Mouse (Mus musculus): ENCODE measurements around the gene Psmc5.
A peak's percentile ranks its signal among the peaks of the same experiment; 100 is the strongest.
"Not testable (repeated sequence)": the region's sequence is repeated elsewhere in the genome, so short reads cannot be mapped to it uniquely, and the experiment has no call there.

Psmc5 gene

DNA sequence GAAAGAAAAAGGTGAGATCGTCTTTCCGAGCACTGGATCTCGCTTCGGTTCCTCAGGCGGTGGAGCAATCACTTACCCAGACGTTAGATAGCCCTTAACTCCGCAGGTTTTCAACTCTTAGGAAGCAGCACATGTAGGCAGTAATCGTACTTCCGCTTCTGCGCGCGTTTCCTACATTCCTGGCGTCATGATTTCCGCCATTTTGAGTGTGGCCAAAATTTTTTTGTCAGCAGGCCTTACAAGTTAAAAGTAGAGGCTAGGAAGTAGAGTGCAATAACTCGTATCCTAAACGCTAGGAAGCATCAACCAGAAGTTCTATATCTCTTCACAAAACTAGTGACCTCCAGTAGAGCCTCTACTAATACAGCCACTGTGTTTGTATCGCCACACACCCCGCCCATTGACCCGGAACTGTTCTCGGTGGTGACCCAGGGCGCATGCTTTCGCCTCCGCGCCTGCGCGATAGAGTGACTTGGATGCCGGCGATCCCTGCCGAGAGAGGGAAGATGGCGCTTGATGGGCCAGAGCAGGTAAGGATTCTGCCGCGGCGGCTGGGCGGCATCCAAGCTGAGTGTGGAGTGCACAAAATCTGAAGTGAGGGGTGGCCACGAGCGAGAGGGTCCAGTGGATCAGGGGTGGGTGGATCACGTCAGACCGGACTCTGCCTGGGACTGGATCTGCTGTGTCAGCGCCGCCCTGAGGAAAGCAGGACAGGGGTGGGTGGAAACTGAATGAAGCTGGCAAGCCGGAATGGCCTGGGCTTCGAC lies at the start of gene Psmc5, which contains the start of gene Ftsj3:
Psmc5 (plus strand) TSS at position 470 of the 767 bp plus-strand sequence.
Ftsj3 (minus strand) TSS at position 395 of the 767 bp plus-strand sequence.
- peak; percentile 98 to 100 for DNase-seq

DNA sequence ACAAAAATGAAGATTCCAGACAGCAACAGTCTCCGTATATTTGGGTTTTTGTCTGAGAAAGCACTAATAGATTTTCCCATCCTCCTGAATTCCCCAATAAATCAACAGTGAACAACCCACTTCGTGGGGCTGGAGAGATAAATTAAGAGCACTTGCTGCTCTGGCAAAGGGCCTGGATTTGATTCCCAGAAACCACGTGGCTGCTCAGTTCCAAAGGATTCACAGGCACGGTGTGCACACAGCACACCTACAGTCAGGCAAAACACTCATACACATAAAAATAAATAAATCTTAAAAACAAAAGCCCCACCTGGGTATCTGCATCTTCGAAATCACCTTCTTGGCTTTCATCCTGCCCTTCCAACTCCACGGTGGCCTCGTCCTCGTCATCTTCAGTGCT lies 43.2 kb upstream of the Psmc5 start:
- DNase-seq, result no peak

- no peak for DNase-seq
Measured at GRCm38 (mm10) chr11:106214856-106215255, 41.1 kb upstream of the Psmc5 start.

GRCm38 (mm10) chr11:106215450-106215859 lies 40.5 kb upstream of the Psmc5 start:
- no peak for DNase-seq

- peak; percentile 96 to 99 for DNase-seq
Measured at GRCm38 (mm10) chr11:106215927-106216729, 39.8 kb upstream of the Psmc5 start, which contains the start of gene Ccdc47. Gene Ccdc47, minus strand, starts transcription at chr11:106216344.

DNA sequence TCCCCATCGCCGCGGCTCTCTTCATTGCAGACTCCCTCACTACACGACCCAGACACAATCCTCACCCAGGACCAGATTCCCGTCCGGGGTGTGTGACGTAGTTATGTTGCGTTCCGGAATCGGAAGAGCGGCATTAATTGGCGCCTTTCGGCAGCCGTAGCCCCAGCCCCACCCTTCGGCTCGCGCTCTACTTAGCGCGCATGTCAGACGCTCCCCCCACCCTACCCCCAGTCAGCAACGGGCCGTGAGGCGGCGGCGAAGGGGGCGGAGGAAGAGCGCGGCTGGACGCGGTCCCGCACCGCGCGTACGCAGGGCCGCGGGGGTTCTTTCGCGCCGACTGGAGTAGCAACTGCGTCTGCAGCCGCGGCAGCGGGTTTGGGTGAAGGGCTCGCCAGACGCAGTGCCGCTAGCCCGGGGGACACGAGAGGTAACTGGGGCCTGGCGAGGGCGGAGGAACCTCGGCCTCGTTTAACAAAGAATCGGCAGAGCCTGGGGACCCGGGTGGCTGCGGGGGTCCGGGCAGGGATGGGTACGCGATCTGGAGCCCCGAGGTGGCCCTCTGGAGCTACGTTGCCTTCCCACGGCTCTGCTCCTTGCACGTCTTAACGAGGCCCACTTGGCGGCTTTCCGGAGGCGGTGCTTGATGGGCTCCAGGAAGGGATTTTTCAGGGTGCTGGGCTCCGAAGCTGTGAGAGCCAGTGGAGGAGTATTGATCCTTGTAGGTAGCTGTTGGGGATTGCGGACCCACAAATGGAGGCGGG lies 39.0 kb upstream of the Psmc5 start, which contains the start of gene Ddx42:
Ddx42 (plus strand) TSS at position 197 of the 761 bp plus-strand sequence.
- DNase-seq, result peak; percentile 92 to 97

GRCm38 (mm10) chr11:106220603-106221002 lies 35.4 kb upstream of the Psmc5 start:
- no peak for DNase-seq

DNA sequence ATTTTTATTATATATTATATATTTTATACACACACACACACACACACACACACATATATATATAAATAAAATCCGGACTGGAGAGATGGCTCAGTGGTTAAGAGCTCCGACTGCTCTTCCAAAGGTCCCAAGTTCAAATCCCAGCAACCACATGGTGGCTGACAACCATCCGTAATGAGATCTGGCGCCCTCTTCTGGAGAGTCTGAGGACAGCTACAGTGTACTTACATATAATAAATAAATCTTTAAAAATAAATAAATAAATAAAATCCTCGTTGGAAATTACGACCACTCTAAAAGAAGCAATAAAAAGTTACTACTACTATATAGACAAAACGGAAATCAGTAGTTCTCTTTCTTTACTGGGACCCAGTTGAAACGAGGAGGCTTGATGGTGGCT lies 22.0 kb upstream of the Psmc5 start:
- DNase-seq, result not testable (repeated sequence)

GRCm38 (mm10) chr11:106246834-106247233 lies 9.1 kb upstream of the Psmc5 start:
- no peak for DNase-seq

GRCm38 (mm10) chr11:106249326-106249725 lies 6.6 kb upstream of the Psmc5 start:
- peak; percentile 39 to 63 for DNase-seq

- no peak for DNase-seq
Measured at GRCm38 (mm10) chr11:106254767-106255166, 1.2 kb upstream of the Psmc5 start.

GRCm38 (mm10) chr11:106255174-106255573 lies 780 bp upstream of the Psmc5 start:
- no peak for DNase-seq

- peak; percentile 48 to 62 for DNase-seq
Measured at GRCm38 (mm10) chr11:106256775-106257174, 821 bp downstream of the Psmc5 start.

- DNase-seq, result no peak
Measured at GRCm38 (mm10) chr11:106260826-106261450, 5.0 kb downstream of the Psmc5 start.

DNA sequence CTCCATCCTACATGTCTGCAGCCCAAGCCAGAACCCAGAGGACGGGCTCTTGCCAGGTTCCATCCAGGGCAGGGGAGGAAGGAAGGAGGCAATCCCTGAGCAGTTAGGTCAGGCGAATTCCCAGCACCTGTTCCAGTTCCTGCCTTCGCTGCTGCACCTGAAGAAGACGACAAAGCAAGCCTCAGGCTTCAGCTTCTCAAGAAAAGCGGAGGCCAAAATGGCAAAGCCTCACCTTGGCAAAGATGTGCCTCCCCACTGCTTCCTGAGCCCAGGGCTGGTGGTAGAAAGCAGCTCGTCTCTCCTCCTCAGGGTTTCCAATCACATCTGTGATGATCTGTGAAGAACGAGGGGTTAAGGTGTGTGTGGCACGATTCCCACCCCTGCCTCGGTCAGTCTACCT lies 8.0 kb downstream of the Psmc5 start:
- DNase-seq, result no peak

- peak in 1 of 2 experiments; percentile 36 for DNase-seq
Measured at GRCm38 (mm10) chr11:106264988-106265387, 9.0 kb downstream of the Psmc5 start.

GRCm38 (mm10) chr11:106265570-106265969 lies 9.6 kb downstream of the Psmc5 start:
- no peak for DNase-seq

GRCm38 (mm10) chr11:106266431-106266830 lies 10.5 kb downstream of the Psmc5 start:
- no peak for DNase-seq

GRCm38 (mm10) chr11:106267311-106267852 lies 11.4 kb downstream of the Psmc5 start:
- DNase-seq, result peak; percentile 63 to 85

DNA sequence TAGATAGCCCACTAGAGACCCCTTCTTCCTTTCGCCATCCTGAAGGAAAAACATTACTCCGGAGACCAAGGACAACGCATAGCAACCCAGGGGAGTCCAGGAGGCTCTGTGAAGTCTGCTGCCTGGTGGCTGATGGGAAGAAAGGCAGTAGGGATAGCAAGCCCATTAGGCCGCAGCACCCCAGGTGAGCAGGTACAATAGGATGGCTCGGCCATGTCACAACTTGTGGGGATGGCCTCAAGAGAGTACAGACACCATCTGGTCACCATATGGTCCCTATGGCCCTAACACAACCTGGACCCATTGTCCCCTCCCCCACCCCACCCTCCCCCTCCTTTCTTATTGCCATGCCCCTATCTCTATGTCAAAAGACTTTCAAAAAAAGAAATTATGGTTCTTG lies 11.9 kb downstream of the Psmc5 start:
- DNase-seq, result no peak

- peak; percentile 67 to 90 for DNase-seq
Measured at GRCm38 (mm10) chr11:106268326-106269059, 12.5 kb downstream of the Psmc5 start.

Data from kidney, postnatal 25 days (tissue).